Mouse (Mus musculus) olfactory bulb, adult 2 months (tissue): ENCODE results near the gene Cenpf. TPM values are rescaled to one million over a fixed set of nuclear protein-coding genes. Genes with fewer than 3 reads are reported as not detected.

Source experiments
- H3K27ac ChIP-seq: fragments of 200-500 bp; 2 replicates; pipeline ENCODE4 v1.5.1; 2012; ENCODE audit warnings: low read depth, low read length; ENCODE audit not compliant: insufficient read depth
- H3K4me1 ChIP-seq: fragments of 200-500 bp; 2 replicates; pipeline ENCODE4 v1.6.1; 2012; ENCODE audit warnings: low read length; ENCODE audit not compliant: control insufficient read depth, insufficient read depth
- H3K4me3 ChIP-seq: fragments of 200-500 bp; 2 replicates; pipeline ENCODE4 v1.5.1; 2012; ENCODE audit warnings: mild to moderate bottlenecking, low read depth, low read length, moderate library complexity; ENCODE audit not compliant: insufficient read depth
- CTCF ChIP-seq: fragments of 200-500 bp; IDR thresholded peaks from 2 replicates; pipeline ENCODE4 v1.5.1; 2012; ENCODE audit warnings: low read depth, mild to moderate bottlenecking, low read length, moderate library complexity; ENCODE audit not compliant: insufficient read depth
- POLR2A ChIP-seq: fragments of 200-500 bp; IDR thresholded peaks from 2 replicates; pipeline ENCODE4 v1.6.1; 2012; ENCODE audit warnings: mild to moderate bottlenecking, low read depth, low read length, moderate library complexity; ENCODE audit not compliant: insufficient read depth
- WGBS: fragments of 180-500 bp; shearing (Covaris S2); methylation state at CpG from one replicate; pipeline ENCODE4 v1.1.7; 2018; 5-methylcytosine and 5-hydroxymethylcytosine counted together
- polyA plus RNA-seq: library from polyadenylated mRNA; stranded (reverse); fragments of >200 nt; gene quantifications from 2 replicates; pipeline ENCODE4 v1.2.4, GENCODE M21; 2012; ENCODE audit warnings: low replicate concordance; ENCODE audit not compliant: missing spikeins, insufficient read depth, insufficient read length

Gene Cenpf
- polyA plus RNA-seq, 1 experiment = not detected

DNA sequence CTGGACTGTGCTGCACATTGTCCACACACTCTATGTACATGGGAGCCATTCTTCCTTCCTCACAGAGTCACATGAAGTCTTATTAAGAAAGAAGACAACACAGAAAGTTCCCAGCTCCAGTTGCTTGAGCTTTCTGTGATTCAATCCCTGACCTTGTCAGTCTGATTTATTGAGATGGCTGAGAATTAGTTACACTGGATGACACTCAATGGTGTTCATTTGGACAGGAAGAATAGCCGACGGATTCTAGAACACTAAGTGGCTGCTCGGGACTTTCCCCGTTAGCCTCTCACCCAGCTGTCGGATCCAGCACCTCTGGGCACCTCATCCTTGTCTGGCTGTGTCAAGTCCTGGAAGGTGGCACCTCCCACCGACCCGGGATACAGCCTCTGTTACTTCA lies 63.1 kb downstream of the Cenpf start:
- 91% methylated on average over 7 of the region's 7 CpGs for WGBS
- Histone ChIP-seq H3K4me1 (no peaks in the 10 kb centered on the region), H3K4me3 (no peak overlapping the region), H3K27ac (no peak overlapping the region)
- TF ChIP-seq CTCF (no peak), POLR2A (no peak)

DNA sequence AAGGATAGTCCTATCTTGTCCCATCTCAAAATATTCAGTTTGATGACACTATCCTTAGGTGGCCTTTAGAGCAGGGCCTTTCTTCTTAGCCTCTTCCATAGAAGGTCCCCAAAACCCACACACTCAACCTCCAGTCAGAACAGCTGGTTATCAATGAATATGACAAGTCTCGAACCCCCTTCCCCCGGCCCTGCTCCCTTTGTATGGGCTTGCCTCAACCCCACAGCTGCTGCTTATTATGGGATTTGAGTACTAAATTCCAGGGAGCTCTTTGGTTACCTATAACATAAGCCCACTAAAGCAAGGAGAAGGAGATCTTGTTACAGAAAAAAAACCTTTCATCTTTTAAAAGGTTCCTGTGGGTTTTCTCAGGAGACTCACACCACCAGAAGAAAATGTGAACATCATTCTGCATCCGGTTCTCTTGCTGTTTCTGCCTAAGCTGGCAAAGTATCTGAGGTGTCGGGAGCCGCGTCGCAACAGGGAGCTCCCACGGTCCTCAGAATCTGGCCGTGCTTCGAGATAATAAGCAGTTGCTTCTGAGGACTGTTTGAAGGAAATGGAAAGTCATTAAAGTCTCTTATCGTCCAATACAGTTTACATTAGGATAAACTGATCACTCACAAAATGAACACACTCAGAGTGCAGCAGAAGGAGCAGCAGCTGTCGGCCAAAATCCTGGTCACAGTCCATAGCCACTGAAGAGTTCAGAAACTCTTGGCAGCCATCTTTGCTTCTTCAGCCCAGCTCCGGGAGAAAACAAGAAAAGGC lies 68.7 kb downstream of the Cenpf start:
- Histone ChIP-seq H3K4me3 (no peak overlapping the region), H3K27ac (no peak overlapping the region), H3K4me1 (peaks cover 9% of the 10 kb centered on the region)
- WGBS = 48% methylated on average over 13 of the region's 13 CpGs
- TF ChIP-seq POLR2A (no peak), CTCF (no peak)

DNA sequence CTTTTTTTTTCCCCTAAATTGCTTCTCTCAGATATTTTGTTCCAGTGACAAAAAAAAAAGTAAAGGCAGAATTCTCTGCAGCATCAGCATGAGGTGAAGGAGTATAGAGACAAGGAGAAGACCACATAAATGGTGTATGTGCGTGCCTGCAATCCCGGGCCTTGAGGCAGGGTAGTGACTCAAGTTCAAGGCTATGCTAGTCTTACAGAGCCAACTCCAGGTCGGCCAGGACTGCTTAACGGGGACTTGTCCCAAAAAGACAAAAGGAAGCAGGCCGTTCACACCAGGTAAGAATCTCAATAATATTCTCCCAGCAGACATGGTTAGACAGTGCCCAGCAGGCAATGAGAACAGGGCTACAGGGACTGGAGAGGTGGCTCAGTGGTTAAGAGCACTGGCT lies 70.5 kb downstream of the Cenpf start:
- H3K4me3 ChIP-seq = no peak overlapping the region
- TF ChIP-seq POLR2A (no peak), CTCF (no peak)
- 98% methylated on average over 5 of the region's 5 CpGs for whole genome bisulfite sequencing
- H3K4me1 ChIP-seq = peaks cover 11% of the 10 kb centered on the region
- no peak overlapping the region for H3K27ac ChIP-seq

DNA sequence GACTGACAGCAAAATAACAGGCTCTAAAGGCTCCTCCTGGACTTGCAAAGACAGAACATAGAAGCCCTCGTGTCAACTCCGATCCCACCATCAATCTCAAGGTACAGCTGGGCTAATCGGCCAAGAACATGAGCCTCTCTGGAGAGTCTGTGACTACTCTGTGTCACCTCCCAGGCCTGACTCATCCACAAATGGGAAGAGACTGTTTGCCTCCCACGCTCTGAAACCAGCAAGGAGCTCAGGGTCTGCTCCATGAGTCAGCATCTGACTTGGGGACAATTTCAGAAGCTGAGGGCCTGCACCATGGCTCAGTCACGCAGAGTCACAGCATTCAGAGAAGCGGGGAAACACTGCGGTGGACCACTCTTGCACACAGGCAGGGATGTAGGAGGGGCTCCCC lies 72.6 kb downstream of the Cenpf start:
- 50% methylated on average over 7 of the region's 7 CpGs for WGBS

DNA sequence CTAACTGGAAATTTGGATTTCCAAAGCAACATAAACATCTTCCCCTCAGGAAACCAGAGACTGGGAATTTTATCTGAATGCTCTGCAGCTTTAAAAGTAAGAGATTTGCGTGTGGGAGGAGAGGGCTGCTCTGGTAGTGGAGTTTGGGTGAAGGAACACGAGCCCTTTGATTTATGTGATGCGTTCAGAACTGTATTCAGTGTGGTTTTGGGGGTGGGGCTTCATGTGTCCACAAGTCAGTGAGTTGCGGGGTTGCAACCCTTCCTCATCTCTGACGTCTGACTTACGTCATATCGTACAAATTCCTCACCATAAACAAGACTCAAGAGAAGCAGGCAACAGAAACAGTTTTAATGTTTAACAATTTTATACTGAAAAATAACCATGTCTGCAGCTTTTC lies 74.8 kb downstream of the Cenpf start:
- WGBS = 63% methylated on average over 7 of the region's 7 CpGs
- H3K4me1 ChIP-seq = peaks cover 11% of the 10 kb centered on the region
- H3K27ac ChIP-seq = no peak overlapping the region
- no peak overlapping the region for H3K4me3 ChIP-seq
- TF ChIP-seq POLR2A (no peak), CTCF (no peak)

More for the DNA sequence above, 72.6 kb downstream of the Cenpf start:
- Histone ChIP-seq H3K4me1 (peaks cover 11% of the 10 kb centered on the region), H3K27ac (peak overlapping the region; percentile 77), H3K4me3 (no peak overlapping the region)
- TF ChIP-seq POLR2A = no peak
- no peak for TF ChIP-seq CTCF

DNA sequence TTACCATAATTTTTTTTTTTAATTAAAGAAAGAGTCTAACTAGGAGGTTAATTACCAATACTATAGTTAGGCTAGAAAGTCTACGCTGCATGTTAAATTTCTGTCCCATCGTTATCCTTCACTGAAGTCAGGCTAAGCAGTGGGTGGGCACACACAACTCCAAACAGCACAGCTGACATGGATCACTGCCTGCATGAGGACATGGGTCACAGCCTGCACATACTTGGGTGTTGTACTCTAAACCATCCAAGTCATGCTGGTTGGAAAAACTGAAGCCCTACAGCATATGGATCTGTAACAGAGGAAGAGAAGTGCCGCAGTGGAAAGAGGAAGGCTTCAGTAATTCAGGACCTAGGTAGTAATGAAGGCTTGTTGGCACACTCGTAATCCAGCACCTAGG lies 76.1 kb downstream of the Cenpf start:
- H3K4me3 ChIP-seq = no peak overlapping the region
- no peak overlapping the region for H3K27ac ChIP-seq
- peaks cover 11% of the 10 kb centered on the region for H3K4me1 ChIP-seq
- no peak for TF ChIP-seq CTCF
- TF ChIP-seq POLR2A = no peak
- 80% methylated on average over 4 of the region's 4 CpGs for WGBS

DNA sequence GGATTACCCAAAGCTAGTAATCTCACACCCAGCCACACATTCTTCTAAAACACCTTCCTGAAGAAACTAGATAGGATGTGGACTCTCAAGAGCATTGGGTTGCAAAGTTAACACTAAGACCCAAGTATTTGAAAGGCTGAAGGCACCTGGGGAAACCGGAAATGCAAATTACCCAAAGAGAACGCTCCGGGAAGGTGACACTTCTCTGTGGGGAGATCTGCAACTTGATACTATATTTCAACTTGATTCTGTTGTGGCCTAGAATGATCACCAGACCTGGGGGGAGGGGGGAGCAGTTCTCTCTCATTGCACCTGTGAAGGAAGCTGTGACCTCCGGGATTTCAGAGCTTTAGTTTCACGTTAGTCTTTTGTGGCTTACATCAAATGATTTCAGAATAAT lies 79.2 kb downstream of the Cenpf start:
- TF ChIP-seq POLR2A (no peak), CTCF (no peak)
- Histone ChIP-seq H3K27ac (no peak overlapping the region), H3K4me3 (no peak overlapping the region), H3K4me1 (0 out of 2 replicates have a peak, but pooled peaks cover 2% of the 10 kb centered on the region)
- WGBS = 50% methylated on average over 5 of the region's 5 CpGs

DNA sequence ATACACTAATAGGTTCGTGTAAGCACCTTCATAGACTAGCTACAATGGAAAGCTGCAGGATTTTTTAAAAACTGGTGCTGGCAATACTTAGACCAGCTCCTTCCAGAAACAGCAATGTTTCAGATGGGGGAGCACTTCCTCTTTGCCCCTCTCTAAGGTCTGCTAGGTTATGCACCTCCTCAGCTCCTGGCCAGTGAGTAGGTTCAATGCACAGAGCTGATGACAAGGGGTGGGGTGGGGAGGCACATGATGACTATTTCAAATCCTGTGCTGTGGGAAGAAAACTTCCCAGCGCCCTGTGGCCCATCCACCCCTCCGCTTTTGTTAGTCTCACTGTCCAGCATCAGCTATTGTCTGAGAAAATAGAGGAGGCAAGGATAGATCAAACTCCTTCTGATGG lies 79.8 kb downstream of the Cenpf start:
- Histone ChIP-seq H3K27ac (no peak overlapping the region), H3K4me3 (no peak overlapping the region), H3K4me1 (0 out of 2 replicates have a peak, but pooled peaks cover under 1% of the 10 kb centered on the region)
- WGBS = 89% methylated on average over 3 of the region's 3 CpGs
- TF ChIP-seq POLR2A = no peak
- no peak for TF ChIP-seq CTCF

DNA sequence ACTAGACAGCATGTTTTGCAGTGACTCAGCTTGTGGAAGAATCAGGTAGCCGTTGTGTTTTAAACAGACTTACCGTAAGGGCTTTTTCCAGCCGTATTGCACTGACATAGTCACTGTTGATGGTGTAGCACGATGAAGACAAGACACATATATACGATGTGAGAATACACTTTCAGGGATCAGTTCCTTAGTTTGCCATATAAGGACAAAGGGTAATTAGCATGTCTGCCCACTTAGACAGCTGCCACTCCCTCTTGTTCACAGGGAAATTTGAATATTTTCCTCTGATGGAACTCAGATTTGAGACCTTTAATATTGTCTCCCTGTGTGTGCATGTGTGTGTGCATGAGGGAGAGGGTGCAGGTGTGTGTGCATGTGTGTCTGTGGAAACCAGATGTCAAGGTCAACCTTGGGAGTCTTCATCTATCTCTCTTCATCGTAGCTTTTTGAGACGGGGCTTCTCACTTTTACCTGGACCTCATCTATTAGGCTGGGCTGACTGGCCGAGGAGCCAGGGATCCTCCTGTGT lies 82.2 kb downstream of the Cenpf start:
- H3K27ac ChIP-seq = no peak overlapping the region
- TF ChIP-seq CTCF (no peak), POLR2A (no peak)
- H3K4me3 ChIP-seq = no peak overlapping the region
- H3K4me1 ChIP-seq = no peaks in the 10 kb centered on the region
- 93% methylated on average over 8 of the region's 8 CpGs for WGBS
